ENCODE assay signal across 9 mouse cellular contexts in the genomic region with DNA sequence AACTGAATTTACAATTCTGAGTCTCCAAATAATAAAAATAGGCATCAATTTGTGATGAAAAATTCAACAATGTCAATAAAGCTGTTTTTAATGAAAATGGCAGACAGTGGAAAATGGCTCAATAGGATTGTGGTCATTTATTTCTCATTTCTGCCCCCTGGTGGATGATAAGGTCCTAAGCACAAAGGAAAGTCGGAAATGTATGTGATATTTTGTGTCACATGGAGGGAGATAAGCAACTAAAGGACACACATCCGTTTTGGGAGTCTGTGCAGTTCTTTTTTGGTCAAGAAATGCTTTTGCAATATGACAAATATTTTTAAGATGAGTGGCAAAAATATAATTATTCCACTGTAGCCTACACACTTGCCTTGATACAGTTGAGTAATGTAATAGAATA. TPM values are rescaled to one million over a fixed set of nuclear protein-coding genes. Genes with fewer than 3 reads are reported as not detected.
A peak's percentile ranks its signal among the peaks of the same experiment; 100 is the strongest.
DNase-seq lines count a peak whose midpoint lies in the region; ATAC-seq lines count a peak whose summit lies in the region.
"Had no signal": no experiment of that assay in that cellular context is flagged by ENCODE, and none has a peak within 500 bp of the region (broad histone marks: within the 10 kb centered on the region; RNA-seq: fewer than 3 reads in every experiment).

No protein-coding gene starts in this region.

- DNase-seq in gastrocnemius, adult 18-20 months (ENCODE audit: low spot score) = peak; percentile 28
- DNase-seq in gastrocnemius, postnatal 10 days = no peak
- peak; percentile 4 to 13 for DNase-seq in right cerebral cortex, adult 2 months (ENCODE audit: low spot score in 2 of 2)
- no peak for DNase-seq in right cerebral cortex, postnatal 36 days (ENCODE audit: low spot score in 2 of 2)
- DNase-seq in retina, postnatal 7 days (ENCODE audit: low read depth, low spot score) = peak; percentile 0
- DNase-seq in spleen, postnatal 4 days (ENCODE audit: low spot score in 2 of 2) = no peak

- peak; percentile 78 for ATAC-seq in granulocyte monocyte progenitor cell, adult 5-6 weeks (replicated peaks; ENCODE audit: poor library complexity, severe bottlenecking)
- ATAC-seq in monocyte, adult 5-6 weeks (replicated peaks; ENCODE audit: insufficient number of reproducible peaks, low FRiP score, low TSS enrichment, poor library complexity, severe bottlenecking) = no peak

RNA-seq across cellular contexts. Expression of a gene that starts 27.9 kb away (rescaled TPM):
- under 1 TPM; 0.43 to 0.62 TPM for total RNA-seq in gastrocnemius, adult 18-20 months (2021)
- under 1 TPM; 0.40 to 0.75 TPM for total RNA-seq in gastrocnemius, postnatal 10 days (2021)
- total RNA-seq in granulocyte monocyte progenitor cell, adult 5-6 weeks (2014; fragmentation: Nextera tagmentation) = 0.77 and 3.2 TPM in 2 replicates
- total RNA-seq in granulocyte monocyte progenitor cell, adult 5-6 weeks (2017) = not detected in 2 replicates
- total RNA-seq in monocyte, adult 5-6 weeks (2017) = 0.68 TPM in 1 of 3 replicates, not detected in the others
- total RNA-seq: adrenal gland, adult 18-20 months had no signal

Comparison
In these comparisons a context has a peak if more than half of its experiments do, and no peak if none do; other contexts are left out.
1. DNase-seq: peak in gastrocnemius, adult 18-20 months (single experiment), right cerebral cortex, adult 2 months (2 of 2) and retina, postnatal 7 days (single experiment); none in gastrocnemius, postnatal 10 days (single experiment), right cerebral cortex, postnatal 36 days (0 of 2) and spleen, postnatal 4 days (0 of 2).